10 mouse cellular contexts compared by ENCODE assay signal in genomic region chr7:111692641-111693261, GRCm38 (mm10).
A peak's percentile ranks its signal among the peaks of the same experiment; 100 is the strongest.
DNase-seq lines count a peak whose midpoint lies in the region; ATAC-seq and TF ChIP-seq lines count a peak whose summit lies in the region.
"Had no signal": no experiment of that assay in that cellular context is flagged by ENCODE, and none has a peak within 500 bp of the region (broad histone marks: within the 10 kb centered on the region; RNA-seq: fewer than 3 reads in every experiment).

No protein-coding gene starts in this region.

- TF ChIP-seq CTCF in brain, embryonic 14.5 days (IDR thresholded peaks at IDR 0.05; ENCODE audit: borderline replicate concordance, extremely low read depth, insufficient read depth, insufficient read length), result no peak

- H3K9ac ChIP-seq in midbrain, embryonic 12.5 days (replicated peaks), result no peak overlapping the region
- H3K9ac ChIP-seq: embryonic facial prominence, embryonic 13.5 days; liver, embryonic 14.5 days had no signal

- WGBS in embryonic facial prominence, embryonic 10.5 days, result 85% methylated on average over 9 of the region's 9 CpGs
- 68% methylated on average over 9 of the region's 9 CpGs for WGBS in midbrain, embryonic 12.5 days

- TF ChIP-seq POLR2A in brain, embryonic 14.5 days (IDR thresholded peaks at IDR 0.05; ENCODE audit: borderline replicate concordance, extremely low read depth, insufficient read depth, insufficient read length, poor library complexity, severe bottlenecking), result no peak

- DNase-seq in brain, embryonic 14.5 days (ENCODE audit: low read depth), result peak; percentile 95
- DNase-seq in embryonic facial prominence, embryonic 10.5 days (ENCODE audit: low spot score), result no peak
- DNase-seq in heart, adult 8-10 months (ENCODE audit: low spot score), result peak; percentile 76
- peak; percentile 29 for DNase-seq in layer of hippocampus, adult 9-10 months (ENCODE audit: low spot score)
- DNase-seq in telencephalon, adult 2 months (ENCODE audit: low read depth, low spot score), result peak; percentile 66
- no peak for DNase-seq in thymus, postnatal 10 days (ENCODE audit: low spot score in 2 of 2)
- DNase-seq in testis, postnatal 14 days (ENCODE audit: low spot score), result no peak

- H3K4me3 ChIP-seq in embryonic facial prominence, embryonic 10.5 days, result no peak overlapping the region
- no peak overlapping the region for H3K4me3 ChIP-seq in midbrain, embryonic 12.5 days
- H3K4me3 ChIP-seq: embryonic facial prominence, embryonic 13.5 days had no signal

- H3K27ac ChIP-seq in embryonic facial prominence, embryonic 10.5 days (replicated peaks), result peak overlapping the region; percentile 35; the same call in 1 of the 2 replicates
- H3K27ac ChIP-seq in midbrain, embryonic 12.5 days (replicated peaks), result 0 out of 2 replicates have a peak overlapping the region, but pooled peaks have one; percentile 3
- H3K27ac ChIP-seq: embryonic facial prominence, embryonic 13.5 days; liver, embryonic 14.5 days had no signal

- H3K4me2 ChIP-seq in midbrain, embryonic 12.5 days (replicated peaks), result no peak overlapping the region
- H3K4me2 ChIP-seq: embryonic facial prominence, embryonic 13.5 days had no signal

- no peaks in the 10 kb centered on the region for H3K9me3 ChIP-seq in embryonic facial prominence, embryonic 10.5 days
- no peaks in the 10 kb centered on the region for H3K9me3 ChIP-seq in midbrain, embryonic 12.5 days
- H3K9me3 ChIP-seq: embryonic facial prominence, embryonic 13.5 days had no signal

- H3K36me3 ChIP-seq in embryonic facial prominence, embryonic 10.5 days (replicated peaks), result no peaks in the 10 kb centered on the region
- no peaks in the 10 kb centered on the region for H3K36me3 ChIP-seq in midbrain, embryonic 12.5 days
- H3K36me3 ChIP-seq: embryonic facial prominence, embryonic 13.5 days had no signal

- peak; percentile 81 for ATAC-seq in midbrain, embryonic 12.5 days (ENCODE audit: low FRiP score, low read depth)

- peaks cover 5% of the 10 kb centered on the region; the same call in 1 of the 2 replicates for H3K4me1 ChIP-seq in embryonic facial prominence, embryonic 10.5 days
- H3K4me1 ChIP-seq in midbrain, embryonic 12.5 days, result peaks cover 14% of the 10 kb centered on the region
- H3K4me1 ChIP-seq: embryonic facial prominence, embryonic 13.5 days had no signal

- H3K27me3 ChIP-seq in embryonic facial prominence, embryonic 10.5 days (replicated peaks; ENCODE audit: low read depth, poor library complexity, severe bottlenecking), result no peaks in the 10 kb centered on the region
- no peaks in the 10 kb centered on the region for H3K27me3 ChIP-seq in midbrain, embryonic 12.5 days
- H3K27me3 ChIP-seq: embryonic facial prominence, embryonic 13.5 days had no signal

Comparison
In these comparisons a context has a peak if more than half of its experiments do, and no peak if none do; other contexts are left out.
1. DNase-seq: peak in brain, embryonic 14.5 days (single experiment), heart, adult 8-10 months (single experiment), layer of hippocampus, adult 9-10 months (single experiment) and telencephalon, adult 2 months (single experiment); none in embryonic facial prominence, embryonic 10.5 days (single experiment), thymus, postnatal 10 days (0 of 2) and testis, postnatal 14 days (single experiment).